Mouse (Mus musculus): Measurements from ENCODE around the gene B130006D01Rik. TPM values are rescaled to one million over a fixed set of nuclear protein-coding genes. Genes with fewer than 3 reads are reported as not detected.

The B130006D01Rik gene
- total RNA-seq, 2 experiments from 2014 or later: 1.6 to 1.8 TPM

GRCm38 (mm10) chr11:95770720-95771364 lies 47.5 kb downstream of the B130006D01Rik start:
- peak; percentile 43 to 48 for DNase-seq (ENCODE audit: low spot score in 2 of 2)

GRCm38 (mm10) chr11:95771665-95772064 lies 48.3 kb downstream of the B130006D01Rik start:
- no peak for DNase-seq (ENCODE audit: low spot score in 2 of 2)

GRCm38 (mm10) chr11:95773264-95773663 lies 49.9 kb downstream of the B130006D01Rik start:
- DNase-seq (ENCODE audit: low spot score in 2 of 2): no peak

Other genes with a start within 250 kb of the B130006D01Rik start
- gene Nxph3, start 209.0 kb upstream of the B130006D01Rik start, total RNA-seq (2021): 10 to 100 TPM; 27.3 to 35.2 TPM
- gene Ngfr, start 135.9 kb upstream of the B130006D01Rik start, total RNA-seq (2021): 1 to 10 TPM; 2.4 to 3.6 TPM
- gene Phb, start 56.6 kb upstream of the B130006D01Rik start, total RNA-seq (2021): 100 to 1,000 TPM; 110 to 124 TPM
- 10 to 100 TPM; 51.1 to 52.1 TPM for gene Zfp652, start 10.9 kb upstream of the B130006D01Rik start, total RNA-seq (2021)
- 10 to 100 TPM; 17.8 to 21.3 TPM for gene Phospho1, start 100.9 kb downstream of the B130006D01Rik start, total RNA-seq (2021)
- gene Gngt2, start 113.6 kb downstream of the B130006D01Rik start, total RNA-seq (2021): 1 to 10 TPM; 2.1 to 2.6 TPM
- gene Abi3, start 118.9 kb downstream of the B130006D01Rik start, total RNA-seq (2021): 1 to 10 TPM; 3.7 to 4.4 TPM
- gene B4galnt2, start 191.3 kb downstream of the B130006D01Rik start, total RNA-seq (2021): not detected